Mouse (Mus musculus): ENCODE data around the gene Prdm16. TPM values are rescaled to one million over a fixed set of nuclear protein-coding genes. Genes with fewer than 3 reads are reported as not detected.

Prdm16 gene
- 1 to 10 TPM; 9.1 to 9.9 TPM for total RNA-seq (2021)

GRCm38 (mm10) chr4:154636721-154637311 is at the start of gene Prdm16:
TSS of gene Prdm16 (minus strand) at chr4:154636873.
- DNase-seq = no peak
- intact Hi-C loops (cut with DNase I) = loop anchor here (5.0 kb wide), 2 partner anchors 80 to 305 kb away; no protein-coding TSS in a partner anchor

GRCm38 (mm10) chr4:154683068-154683752 is 46.5 kb upstream of the Prdm16 start:
- DNase-seq = no peak
- intact Hi-C loops (cut with DNase I) = no loop called here

GRCm38 (mm10) chr4:154682311-154682710 is 45.6 kb upstream of the Prdm16 start:
- DNase-seq = no peak
- intact Hi-C loops (cut with DNase I) = no loop called here

- intact Hi-C loops (cut with DNase I) = no loop called here
- no peak for DNase-seq
These were observed 38.8 kb upstream of the Prdm16 start for GRCm38 (mm10) chr4:154675441-154676000.

- no peak for DNase-seq
- intact Hi-C loops (cut with DNase I) = no loop called here
These were observed 38.3 kb upstream of the Prdm16 start for GRCm38 (mm10) chr4:154674966-154675365.

GRCm38 (mm10) chr4:154674541-154674940 is 37.9 kb upstream of the Prdm16 start:
- intact Hi-C loops (cut with DNase I) = no loop called here
- peak; percentile 74 for DNase-seq

- no peak for DNase-seq
- intact Hi-C loops (cut with DNase I) = no loop called here
These were observed 37.3 kb upstream of the Prdm16 start for GRCm38 (mm10) chr4:154673986-154674385.

GRCm38 (mm10) chr4:154672027-154672426 is 35.4 kb upstream of the Prdm16 start:
- DNase-seq = no peak
- intact Hi-C loops (cut with DNase I) = no loop called here

- DNase-seq = no peak
- intact Hi-C loops (cut with DNase I) = no loop called here
These were observed 34.7 kb upstream of the Prdm16 start for GRCm38 (mm10) chr4:154671232-154671912.

GRCm38 (mm10) chr4:154667767-154668166 is 31.1 kb upstream of the Prdm16 start, which contains the start of gene Actrt2:
TSS of gene Actrt2 (minus strand) at chr4:154667867.
- DNase-seq = no peak

GRCm38 (mm10) chr4:154662681-154663215 is 26.1 kb upstream of the Prdm16 start:
- intact Hi-C loops (cut with DNase I) = no loop called here
- DNase-seq = no peak

More at GRCm38 (mm10) chr4:154667767-154668166, 31.1 kb upstream of the Prdm16 start, which contains the start of gene Actrt2:
- intact Hi-C loops (cut with DNase I) = no loop called here

- intact Hi-C loops (cut with DNase I) = no loop called here
- no peak for DNase-seq
These were observed 24.6 kb upstream of the Prdm16 start for GRCm38 (mm10) chr4:154661256-154661655.

GRCm38 (mm10) chr4:154660025-154660424 is 23.4 kb upstream of the Prdm16 start:
- no peak for DNase-seq
- intact Hi-C loops (cut with DNase I) = no loop called here

- intact Hi-C loops (cut with DNase I) = no loop called here
- peak; percentile 50 for DNase-seq
These were observed 18.6 kb upstream of the Prdm16 start for GRCm38 (mm10) chr4:154655134-154655910.

GRCm38 (mm10) chr4:154652494-154652893 is 15.8 kb upstream of the Prdm16 start:
- peak; percentile 40 for DNase-seq
- intact Hi-C loops (cut with DNase I) = no loop called here

GRCm38 (mm10) chr4:154649083-154649747 is 12.5 kb upstream of the Prdm16 start:
- peak; percentile 64 for DNase-seq

GRCm38 (mm10) chr4:154642496-154642895 is 5.8 kb upstream of the Prdm16 start:
- intact Hi-C loops (cut with DNase I) = no loop called here
- no peak for DNase-seq

More at GRCm38 (mm10) chr4:154649083-154649747, 12.5 kb upstream of the Prdm16 start:
- intact Hi-C loops (cut with DNase I) = no loop called here

GRCm38 (mm10) chr4:154641296-154642110 is 4.8 kb upstream of the Prdm16 start:
- DNase-seq = no peak
- intact Hi-C loops (cut with DNase I) = no loop called here

Data from left cerebral cortex, postnatal 4 days (tissue).